Mouse (Mus musculus) intestine, postnatal 0 days (tissue): Measurements from ENCODE around the gene 1700025F22Rik. TPM values are rescaled to one million over a fixed set of nuclear protein-coding genes. Genes with fewer than 3 reads are reported as not detected.
"Not testable (repeated sequence)": the region's sequence is repeated elsewhere in the genome, so short reads cannot be mapped to it uniquely, and the experiment has no call there.

Experiments used
- ATAC-seq: fragments of 200-750 bp; cut with Nextera tagmentation; 2 replicates; pipeline ENCODE4 v1.8.0; 2017; ENCODE audit warnings: mild to moderate bottlenecking, moderate TSS enrichment, moderate library complexity
- H3K27ac ChIP-seq: fragments of 300-500 bp; sonication (generic); 2 replicates; pipeline ENCODE4 v1.5.1; 2014; ENCODE audit warnings: mild to moderate bottlenecking, low read depth, low read length, moderate library complexity
- H3K27me3 ChIP-seq: fragments of 300-500 bp; sonication (generic); replicated peaks from 2 replicates; pipeline ENCODE4 v1.6.1; 2014; ENCODE audit warnings: low read length, mixed read lengths; ENCODE audit not compliant: control insufficient read depth, insufficient read depth
- H3K36me3 ChIP-seq: fragments of 300-500 bp; sonication (generic); 2 replicates; pipeline ENCODE4 v1.6.1; 2014; ENCODE audit warnings: mild to moderate bottlenecking, moderate library complexity; ENCODE audit not compliant: control insufficient read depth, insufficient read depth
- H3K4me1 ChIP-seq: fragments of 300-500 bp; sonication (generic); replicated peaks from 2 replicates; pipeline ENCODE4 v1.6.1; 2014; ENCODE audit warnings: antibody characterized with exemption, low read length, mixed read lengths; ENCODE audit not compliant: control insufficient read depth, insufficient read depth
- H3K4me2 ChIP-seq: fragments of 300-500 bp; sonication (generic); replicated peaks from 2 replicates; pipeline ENCODE4 v1.6.1; 2014; ENCODE audit warnings: low read depth, mild to moderate bottlenecking, moderate library complexity
- H3K4me3 ChIP-seq: fragments of 300-500 bp; sonication (generic); 2 replicates; pipeline ENCODE4 v1.5.1; 2014; ENCODE audit warnings: low read depth, low read length
- H3K9ac ChIP-seq: fragments of 300-500 bp; sonication (generic); 2 replicates; pipeline ENCODE4 v1.6.1; 2014; ENCODE audit warnings: mild to moderate bottlenecking, low read depth, low read length
- H3K9me3 ChIP-seq: fragments of 300-500 bp; sonication (generic); 2 replicates; pipeline ENCODE4 v1.6.1; 2016; ENCODE audit warnings: mixed run types; ENCODE audit not compliant: control insufficient read depth
- CTCF ChIP-seq: sonication (generic); IDR thresholded peaks from 2 replicates; pipeline ENCODE4 v1.5.1; 2016; ENCODE audit warnings: low read depth, mild to moderate bottlenecking, control low read depth, antibody characterized with exemption, moderate library complexity
- WGBS: fragments of 180-500 bp; shearing (Covaris S2); extraction: QIAGEN DNeasy Blood & Tissue Kit; methylation state at CpG from one replicate; pipeline ENCODE4 v1.1.7; 2014; 5-methylcytosine and 5-hydroxymethylcytosine counted together
- polyA plus RNA-seq: library from polyadenylated mRNA; unstranded; fragments of >200 nt; fragmentation: Nextera tagmentation; extraction: Ambion mirVana; gene quantifications from 2 replicates; pipeline ENCODE4 v1.2.1, GENCODE M21; 2015

The 1700025F22Rik gene
- polyA plus RNA-seq, 1 experiment from 2014 or later, result not detected

DNA sequence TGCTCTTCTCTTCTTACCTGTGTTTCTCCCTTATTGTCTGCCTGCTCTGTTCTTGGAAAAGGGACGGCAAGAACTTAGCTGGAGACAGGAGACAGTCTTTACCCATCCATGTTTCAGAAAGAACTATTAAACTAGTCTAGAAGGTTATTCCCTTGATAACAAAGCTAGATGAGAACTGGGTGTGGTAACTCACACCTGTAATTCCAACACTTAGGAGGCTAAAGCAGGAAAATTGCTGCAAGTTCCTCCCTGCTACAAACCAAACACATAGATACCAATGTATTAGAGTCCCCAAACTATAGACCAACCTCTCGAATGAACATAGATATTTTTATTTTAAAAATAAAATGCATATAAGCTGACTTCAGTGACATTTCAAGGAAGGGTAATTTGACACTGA, 30.3 kb downstream of the 1700025F22Rik start:
- no peaks in the 10 kb centered on the region for H3K27me3 ChIP-seq
- H3K9ac ChIP-seq, result no peak overlapping the region
- H3K27ac ChIP-seq, result no peak overlapping the region
- 37% methylated on average over 2 of the region's 2 CpGs for WGBS
- H3K36me3 ChIP-seq, result no peaks in the 10 kb centered on the region
- no peak for TF ChIP-seq CTCF
- H3K4me3 ChIP-seq, result no peak overlapping the region
- no peaks in the 10 kb centered on the region for H3K9me3 ChIP-seq
- no peak for ATAC-seq
- H3K4me1 ChIP-seq, result 0 out of 2 replicates have a peak, but pooled peaks cover 7% of the 10 kb centered on the region
- H3K4me2 ChIP-seq, result no peak overlapping the region

DNA sequence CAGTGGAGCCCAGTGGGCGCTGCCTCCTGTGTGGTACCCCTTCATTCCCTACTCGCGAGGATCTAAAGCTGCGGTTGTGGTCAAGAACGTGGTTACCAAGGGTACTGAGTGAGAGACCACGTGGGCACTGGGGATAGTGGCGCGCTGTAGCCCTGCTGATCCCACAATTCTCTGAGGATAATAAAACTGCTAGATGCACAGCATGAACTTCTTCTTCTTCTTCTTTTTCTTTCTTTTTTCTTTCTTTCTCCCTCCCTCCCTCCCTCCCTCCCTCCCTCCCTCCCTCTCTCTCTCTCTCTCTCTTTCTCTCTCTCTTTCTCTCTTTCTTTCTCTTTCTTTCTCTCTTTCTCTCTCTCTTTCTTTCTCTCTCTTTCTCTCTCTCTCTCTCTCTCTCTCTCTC, 34.3 kb downstream of the 1700025F22Rik start, which contains the start of gene 1700017D01Rik:
1700017D01Rik (minus strand) TSS at position 101 of the 400 bp plus-strand sequence.
- WGBS, result 83% methylated on average over 8 of the region's 8 CpGs
- ATAC-seq, result not testable (repeated sequence)

DNA sequence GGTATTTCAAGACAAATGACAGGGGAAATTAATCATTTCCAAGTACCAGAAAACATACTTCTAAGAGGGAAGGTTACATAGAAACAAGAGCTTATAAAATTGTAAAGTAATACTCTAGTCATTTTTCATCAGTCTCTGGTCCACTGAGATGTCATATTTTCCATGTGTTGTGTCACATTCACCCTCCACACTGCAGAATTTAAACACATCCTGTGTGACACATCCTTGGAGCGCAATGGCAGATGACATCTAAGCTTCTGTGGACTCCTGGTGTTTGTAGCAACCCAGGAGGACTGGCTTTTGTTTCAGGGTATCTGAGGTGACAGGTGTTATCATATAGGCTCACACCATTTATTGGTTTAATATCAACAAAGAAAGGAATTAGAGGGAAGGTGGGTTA, 35.4 kb downstream of the 1700025F22Rik start:
- Histone ChIP-seq H3K36me3 (no peaks in the 10 kb centered on the region), H3K4me2 (no peak overlapping the region), H3K27me3 (no peaks in the 10 kb centered on the region), H3K9ac (no peak overlapping the region), H3K4me1 (0 out of 2 replicates have a peak, but pooled peaks cover 7% of the 10 kb centered on the region), H3K27ac (no peak overlapping the region), H3K4me3 (no peak overlapping the region), H3K9me3 (no peaks in the 10 kb centered on the region)
- no peak for TF ChIP-seq CTCF
- WGBS, result 95% methylated on average over 1 of the region's 1 CpGs
- ATAC-seq, result no peak

More for the DNA sequence above, 34.3 kb downstream of the 1700025F22Rik start, which contains the start of gene 1700017D01Rik:
- not testable (repeated sequence) for H3K4me1 ChIP-seq, H3K4me3 ChIP-seq, H3K27me3 ChIP-seq, H3K4me2 ChIP-seq, H3K27ac ChIP-seq, H3K9ac ChIP-seq, H3K36me3 ChIP-seq, H3K9me3 ChIP-seq

DNA sequence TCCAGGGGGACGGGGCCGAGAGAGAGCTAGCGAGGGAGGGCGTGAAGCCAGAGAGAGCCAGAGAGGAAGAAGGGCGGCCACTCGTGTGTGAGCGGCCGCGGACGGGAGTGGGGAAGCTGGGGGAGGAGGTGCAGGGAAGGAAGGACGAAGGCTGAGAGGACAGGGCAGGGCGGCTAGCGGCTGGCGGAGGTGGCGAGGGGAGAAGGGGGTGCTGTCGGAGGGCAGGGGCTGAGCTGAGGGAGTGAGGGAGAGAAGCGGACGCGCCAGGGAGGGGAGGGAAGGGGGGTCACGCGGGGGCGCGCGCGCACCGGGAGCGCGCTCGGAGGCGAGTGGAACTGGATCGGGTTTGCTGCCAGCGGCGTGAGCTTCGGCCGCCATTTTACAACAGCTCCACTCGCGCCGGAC, 44.1 kb downstream of the 1700025F22Rik start:
- H3K4me1 ChIP-seq, H3K9ac ChIP-seq, H3K36me3 ChIP-seq, H3K27me3 ChIP-seq, H3K27ac ChIP-seq, H3K9me3 ChIP-seq: not testable (repeated sequence)
- Histone ChIP-seq H3K4me2 (peak overlapping the region; percentile 58), H3K4me3 (peak overlapping the region; percentile 33)
- WGBS, result 7% methylated on average over 18 of the region's 38 CpGs
- ATAC-seq, result peak; percentile 98

DNA sequence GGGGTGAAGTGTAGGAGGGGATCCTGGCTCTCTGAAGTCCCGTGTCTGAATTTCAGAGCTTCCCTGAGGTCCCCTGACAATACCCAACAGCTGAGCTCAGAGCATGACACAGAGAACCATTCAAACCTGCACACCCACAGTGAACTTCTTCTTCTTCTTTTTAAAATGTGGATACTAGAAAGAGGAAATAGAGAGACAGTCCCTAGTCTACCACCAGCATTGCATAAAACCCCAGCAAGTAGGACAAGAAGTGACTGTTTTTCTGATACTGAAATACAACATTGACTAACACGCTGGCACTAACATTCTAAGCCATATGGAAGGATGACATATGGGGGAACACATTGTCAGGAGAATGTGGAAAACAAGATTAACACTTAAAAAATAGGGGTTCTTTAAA, 45.8 kb downstream of the 1700025F22Rik start:
- Histone ChIP-seq H3K27me3 (no peaks in the 10 kb centered on the region), H3K4me1 (no peaks in the 10 kb centered on the region), H3K9me3 (no peaks in the 10 kb centered on the region), H3K27ac (no peak overlapping the region), H3K4me2 (no peak overlapping the region), H3K4me3 (no peak overlapping the region), H3K9ac (no peak overlapping the region), H3K36me3 (no peaks in the 10 kb centered on the region)
- no peak for TF ChIP-seq CTCF
- no peak for ATAC-seq
- WGBS, result 88% methylated on average over 2 of the region's 2 CpGs

DNA sequence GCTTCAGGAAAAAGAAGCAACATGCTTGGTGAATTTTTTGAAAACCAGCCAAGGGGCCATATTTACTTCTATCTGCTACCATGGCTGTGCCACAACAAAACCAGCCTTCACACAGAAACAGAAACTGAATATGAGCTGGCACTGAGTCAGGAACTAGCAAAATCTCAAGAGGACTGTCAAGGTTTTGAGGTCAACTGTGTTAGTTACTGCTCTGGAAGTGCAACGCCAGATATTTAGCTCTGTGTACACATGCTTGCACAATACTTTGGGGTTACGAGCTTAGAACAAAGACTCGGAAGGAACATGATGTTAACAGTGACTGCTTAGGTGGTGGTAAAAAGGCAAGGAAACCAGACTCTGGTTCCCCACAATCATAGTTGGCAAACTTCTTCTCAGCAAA, 57.4 kb downstream of the 1700025F22Rik start:
- no peaks in the 10 kb centered on the region for H3K9me3 ChIP-seq
- WGBS, result 22% methylated on average over 3 of the region's 3 CpGs
- peak; percentile 59 for ATAC-seq
- no peaks in the 10 kb centered on the region for H3K36me3 ChIP-seq
- no peaks in the 10 kb centered on the region for H3K27me3 ChIP-seq
- no peak for TF ChIP-seq CTCF
- no peaks in the 10 kb centered on the region for H3K4me1 ChIP-seq
- no peak overlapping the region for H3K4me3 ChIP-seq
- no peak overlapping the region for H3K27ac ChIP-seq
- H3K4me2 ChIP-seq, result no peak overlapping the region
- H3K9ac ChIP-seq, result no peak overlapping the region

DNA sequence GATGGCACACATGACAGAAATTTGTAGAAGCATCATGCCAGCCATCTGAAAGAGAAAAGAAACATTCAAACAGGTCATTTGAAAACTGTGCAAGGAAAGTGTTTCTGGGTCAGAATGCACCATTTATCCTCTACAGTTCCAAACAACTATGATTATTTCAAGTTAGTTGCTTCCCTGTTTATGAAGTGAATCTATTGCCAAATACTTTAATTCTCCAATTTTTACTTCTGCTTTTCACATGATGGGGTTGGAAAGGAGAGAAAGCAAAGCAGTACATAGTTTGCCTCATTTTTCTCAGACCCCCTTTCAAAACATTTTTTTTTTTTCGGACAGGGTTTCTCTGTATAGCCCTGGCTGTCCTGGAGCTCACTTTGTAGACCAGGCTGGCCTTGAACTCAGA, 63.2 kb downstream of the 1700025F22Rik start:
- no peaks in the 10 kb centered on the region for H3K4me1 ChIP-seq
- no peak for TF ChIP-seq CTCF
- H3K27ac ChIP-seq, result no peak overlapping the region
- whole genome bisulfite sequencing, result 73% methylated on average over 1 of the region's 1 CpGs
- no peaks in the 10 kb centered on the region for H3K27me3 ChIP-seq
- H3K9ac ChIP-seq, result no peak overlapping the region
- H3K4me2 ChIP-seq, result no peak overlapping the region
- H3K36me3 ChIP-seq, result no peaks in the 10 kb centered on the region
- H3K9me3 ChIP-seq, result no peaks in the 10 kb centered on the region
- no peak for ATAC-seq
- no peak overlapping the region for H3K4me3 ChIP-seq
